Mouse (Mus musculus): ENCODE data around the gene A4galt.

GRCm38 (mm10) chr15:83202412-83202811 lies 49.2 kb downstream of the A4galt start:
- no peak for TF ChIP-seq CTCF (IDR thresholded peaks at IDR 0.05; ENCODE audit: low read depth)
- TF ChIP-seq EP300 (IDR thresholded peaks at IDR 0.05; ENCODE audit: low read depth): no peak

Data from liver, embryonic 14.5 days (tissue).